Mouse (Mus musculus) neural tube, embryonic 11.5 days (tissue): ENCODE results near the gene Folr1. TPM values are rescaled to one million over a fixed set of nuclear protein-coding genes. Genes with fewer than 3 reads are reported as not detected.

Experiments
- ATAC-seq: fragments of 200-750 bp; cut with Nextera tagmentation; 2 replicates; pipeline ENCODE4 v1.8.0; 2017; ENCODE audit warnings: moderate number of reproducible peaks, mild to moderate bottlenecking, moderate TSS enrichment, moderate library complexity; ENCODE audit not compliant: insufficient read depth, low FRiP score, low TSS enrichment
- DNase-seq: peaks from one replicate; pipeline ENCODE4 v3.0.0-alpha.2; 2015; ENCODE audit warnings: low spot score
- H3K27ac ChIP-seq: fragments of 300-500 bp; sonication (generic); 2 replicates; pipeline ENCODE4 v1.5.1; 2014; ENCODE audit warnings: low read depth, mild to moderate bottlenecking, low read length
- H3K27me3 ChIP-seq: fragments of 300-500 bp; sonication (generic); 2 replicates; pipeline ENCODE4 v1.6.1; 2014; ENCODE audit warnings: mild to moderate bottlenecking, low read length, mixed read lengths; ENCODE audit not compliant: control insufficient read depth, insufficient read depth
- H3K36me3 ChIP-seq: fragments of 300-500 bp; sonication (generic); 2 replicates; pipeline ENCODE4 v1.6.1; 2014; ENCODE audit warnings: mild to moderate bottlenecking, low read length, moderate library complexity, mixed read lengths; ENCODE audit not compliant: control insufficient read depth, insufficient read depth
- H3K4me1 ChIP-seq: fragments of 300-500 bp; sonication (generic); 2 replicates; pipeline ENCODE4 v1.6.1; 2014; ENCODE audit warnings: low read length, mixed read lengths; ENCODE audit not compliant: control insufficient read depth, insufficient read depth
- H3K4me2 ChIP-seq: fragments of 300-500 bp; sonication (generic); 2 replicates; pipeline ENCODE4 v1.6.1; 2014; ENCODE audit warnings: low read depth, mild to moderate bottlenecking, moderate library complexity
- H3K4me3 ChIP-seq: fragments of 300-500 bp; sonication (generic); 2 replicates; pipeline ENCODE4 v1.5.1; 2014; ENCODE audit warnings: low read depth, low read length
- H3K9ac ChIP-seq: fragments of 300-500 bp; sonication (generic); 2 replicates; pipeline ENCODE4 v1.6.1; 2014; ENCODE audit warnings: mild to moderate bottlenecking, low read length
- H3K9me3 ChIP-seq: fragments of 300-500 bp; sonication (generic); 2 replicates; pipeline ENCODE4 v1.6.1; 2016; ENCODE audit warnings: low read length; ENCODE audit not compliant: control insufficient read depth
- WGBS: fragments of 180-500 bp; shearing (Covaris S2); extraction: QIAGEN DNeasy Blood & Tissue Kit; methylation state at CpG from one replicate; pipeline ENCODE4 v1.1.7; 2014; 5-methylcytosine and 5-hydroxymethylcytosine counted together
- polyA plus RNA-seq: library from polyadenylated mRNA; unstranded; fragments of >200 nt; fragmentation: Nextera tagmentation; extraction: Ambion mirVana; gene quantifications from 2 replicates; pipeline ENCODE4 v1.2.1, GENCODE M21; 2014

Folr1 gene
- polyA plus RNA-seq, 1 experiment from 2014 or later: 0.49 TPM

DNA sequence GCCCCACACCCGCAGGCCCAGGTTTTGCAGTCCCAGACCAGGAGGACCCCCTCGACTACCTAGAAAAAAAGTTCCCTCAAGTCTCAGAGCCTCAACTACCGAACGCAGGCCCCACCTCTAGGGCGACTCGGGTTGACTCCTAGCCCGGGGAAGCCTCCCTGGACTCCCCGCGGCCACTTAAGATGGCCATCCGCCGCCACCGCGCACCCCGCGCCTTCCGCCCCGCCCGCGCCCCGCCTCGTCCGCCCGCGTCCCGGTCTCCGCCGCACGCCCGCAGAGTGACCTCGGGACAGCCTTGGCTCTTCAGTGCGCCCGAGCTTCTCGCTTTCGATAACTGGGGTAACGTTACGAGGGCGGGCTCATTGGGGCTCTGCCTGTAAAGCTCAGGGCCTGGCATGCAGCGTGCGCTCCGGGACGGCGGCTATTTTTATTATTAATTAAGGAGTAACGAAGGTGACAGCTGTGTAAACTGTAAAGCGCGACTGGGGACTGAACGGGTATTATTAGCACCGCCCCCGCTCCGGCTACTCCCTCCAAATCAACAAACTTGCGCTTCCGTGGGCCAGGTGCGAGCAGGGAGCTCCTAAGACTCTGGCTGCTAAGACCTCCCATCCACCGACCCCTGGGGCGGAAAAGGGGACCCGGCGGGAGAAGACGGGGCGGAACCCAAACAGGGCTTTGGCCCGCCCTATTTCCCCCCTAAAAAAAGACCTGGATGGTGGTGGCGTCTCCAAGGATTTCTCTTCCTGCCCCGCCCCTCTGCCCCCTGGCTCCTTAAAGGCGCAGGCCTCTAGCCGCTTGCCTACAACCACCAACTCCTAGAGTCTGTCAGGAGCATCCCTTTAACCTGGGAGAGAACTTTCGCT lies 32.7 kb downstream of the Folr1 start, which contains the start of gene Inppl1:
Gene Inppl1, minus strand, starts transcription at position 624 of the 866 bp plus-strand sequence.
- peak within 1 kb of the TSS; percentile 87 for H3K4me3 ChIP-seq
- under 1% methylated on average over 64 of the region's 64 CpGs for WGBS
- peak; percentile 86 for DNase-seq
- H3K27me3 ChIP-seq: no peaks in the 10 kb centered on the region
- peak within 1 kb of the TSS; percentile 95 for H3K9ac ChIP-seq
- peak; percentile 72 for ATAC-seq
- peak within 1 kb of the TSS; percentile 93 for H3K4me2 ChIP-seq
- H3K9me3 ChIP-seq: no peaks in the 10 kb centered on the region
- H3K36me3 ChIP-seq: no peaks in the 10 kb centered on the region
- peaks cover 10% of the 10 kb centered on the region; the same call in 1 of the 2 replicates for H3K4me1 ChIP-seq
- H3K27ac ChIP-seq: peak within 1 kb of the TSS; percentile 86

DNA sequence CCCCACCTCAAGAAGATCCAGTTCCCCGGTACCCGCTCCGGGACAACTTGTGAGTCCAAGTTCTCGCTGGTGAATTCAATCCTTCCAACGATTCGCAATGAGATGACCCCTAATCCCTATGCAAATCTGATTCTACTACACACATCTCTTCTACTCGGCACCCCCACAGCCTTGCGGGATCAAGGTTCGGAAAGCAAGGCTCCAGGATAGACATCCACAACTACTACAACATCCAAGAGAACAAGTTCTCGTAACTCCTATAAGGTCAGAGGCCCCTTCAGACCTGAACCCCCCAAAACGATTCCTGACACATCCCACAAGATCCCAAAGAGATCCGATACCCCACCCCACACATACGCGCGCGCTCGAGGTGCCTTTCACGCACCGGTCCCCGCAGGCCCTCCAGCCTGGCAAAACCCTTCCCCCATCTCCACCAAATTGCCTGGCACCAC lies 33.4 kb downstream of the Folr1 start:
- Histone ChIP-seq H3K9ac (peak overlapping the region; percentile 95), H3K36me3 (peaks cover 6% of the 10 kb centered on the region), H3K9me3 (no peaks in the 10 kb centered on the region), H3K4me3 (peak overlapping the region; percentile 87), H3K4me1 (peaks cover 10% of the 10 kb centered on the region; the same call in 1 of the 2 replicates), H3K27me3 (no peaks in the 10 kb centered on the region), H3K27ac (peak overlapping the region; percentile 86), H3K4me2 (peak overlapping the region; percentile 93)
- no peak for ATAC-seq
- under 1% methylated on average over 20 of the region's 20 CpGs for WGBS
- DNase-seq: no peak

DNA sequence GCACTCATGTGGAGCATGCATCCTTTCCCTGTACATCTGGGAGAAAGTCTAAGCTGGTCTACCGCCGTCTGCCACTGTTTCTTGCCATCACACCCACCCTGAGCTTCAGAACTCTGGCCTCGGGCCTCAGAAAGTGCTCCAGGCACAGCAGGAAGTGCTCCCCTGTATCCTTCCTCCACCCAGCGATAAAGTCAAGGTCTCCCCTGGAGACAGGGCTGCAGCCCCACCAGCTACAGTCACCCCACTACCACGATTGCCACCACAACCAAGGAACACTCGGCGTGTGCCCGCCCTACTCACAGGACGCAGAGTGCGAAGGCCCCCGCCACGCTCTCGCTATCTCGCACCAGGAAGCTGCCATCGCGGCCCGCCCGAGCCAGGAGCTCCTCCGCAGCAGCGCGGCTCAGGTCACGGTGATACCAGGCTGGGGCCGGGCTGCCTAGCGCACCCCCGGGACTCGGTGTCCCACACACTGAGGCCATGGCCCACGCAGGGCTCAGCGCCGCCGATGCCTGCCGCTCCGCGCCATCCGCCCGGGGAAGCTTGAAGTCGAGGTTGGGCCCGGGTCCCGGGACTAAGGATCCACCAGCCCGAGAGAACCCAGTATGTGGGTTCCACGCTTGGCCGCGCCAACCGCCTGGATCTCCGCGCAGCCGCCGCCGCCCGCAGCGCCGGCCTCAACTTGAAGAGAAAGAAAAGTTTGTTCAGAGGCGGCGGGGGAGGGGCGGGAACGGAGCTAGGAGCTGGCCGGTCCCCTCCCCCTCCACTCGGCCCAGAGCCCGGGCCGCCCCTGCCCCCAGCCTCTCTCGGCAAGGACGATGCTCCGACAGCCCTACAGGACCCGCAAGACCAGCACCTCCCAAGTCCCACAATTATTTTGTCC lies 34.1 kb downstream of the Folr1 start:
- under 1% methylated on average over 55 of the region's 63 CpGs for WGBS
- peaks cover 10% of the 10 kb centered on the region; the same call in 1 of the 2 replicates for H3K4me1 ChIP-seq
- ATAC-seq: peak; percentile 58

DNA sequence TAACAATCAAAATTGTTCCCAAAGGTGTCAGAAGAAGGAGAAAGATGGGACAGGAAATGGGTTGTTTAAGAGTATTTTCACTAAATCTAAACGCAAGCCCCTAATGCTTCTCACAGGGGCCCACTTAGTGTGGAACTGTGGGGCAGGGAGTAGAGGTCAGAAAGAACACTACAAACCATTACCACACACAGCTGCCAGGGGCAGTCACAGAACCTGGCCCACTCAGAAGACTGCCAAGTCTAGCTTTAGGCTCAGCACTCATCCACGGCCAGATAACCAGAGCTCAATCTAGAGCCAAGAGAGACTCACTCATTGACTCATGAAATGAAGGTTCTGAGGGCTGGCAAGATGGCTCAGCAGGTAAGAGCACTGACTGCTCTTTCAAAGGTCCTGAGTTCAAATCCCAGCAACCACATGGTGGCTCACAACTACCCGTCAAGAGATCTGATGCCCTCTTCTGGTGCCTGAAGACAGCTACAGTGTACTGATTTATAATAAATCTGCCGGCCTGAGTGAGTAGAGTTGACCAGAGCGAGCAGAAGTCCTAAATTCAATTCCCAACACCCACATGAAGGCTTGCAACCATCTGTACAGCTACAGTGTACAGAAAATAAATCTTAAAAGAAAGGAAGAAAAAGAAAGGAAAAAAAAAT lies 35.0 kb downstream of the Folr1 start:
- WGBS: 47% methylated on average over 5 of the region's 5 CpGs
- no peak for ATAC-seq
- Histone ChIP-seq H3K27ac (no peak overlapping the region), H3K4me3 (peak overlapping the region; percentile 87), H3K4me1 (peaks cover 10% of the 10 kb centered on the region; the same call in 1 of the 2 replicates), H3K27me3 (no peaks in the 10 kb centered on the region), H3K36me3 (peaks cover 22% of the 10 kb centered on the region), H3K9me3 (no peaks in the 10 kb centered on the region), H3K4me2 (peak overlapping the region; percentile 93), H3K9ac (peak overlapping the region; percentile 95)
- no peak for DNase-seq

More for the DNA sequence above, 34.1 kb downstream of the Folr1 start:
- peaks cover 13% of the 10 kb centered on the region for H3K36me3 ChIP-seq
- H3K4me2 ChIP-seq: peak overlapping the region; percentile 93
- DNase-seq: peak; percentile 84
- peak overlapping the region; percentile 87 for H3K4me3 ChIP-seq
- H3K27me3 ChIP-seq: no peaks in the 10 kb centered on the region
- H3K9ac ChIP-seq: peak overlapping the region; percentile 95
- H3K27ac ChIP-seq: peak overlapping the region; percentile 86
- H3K9me3 ChIP-seq: no peaks in the 10 kb centered on the region

DNA sequence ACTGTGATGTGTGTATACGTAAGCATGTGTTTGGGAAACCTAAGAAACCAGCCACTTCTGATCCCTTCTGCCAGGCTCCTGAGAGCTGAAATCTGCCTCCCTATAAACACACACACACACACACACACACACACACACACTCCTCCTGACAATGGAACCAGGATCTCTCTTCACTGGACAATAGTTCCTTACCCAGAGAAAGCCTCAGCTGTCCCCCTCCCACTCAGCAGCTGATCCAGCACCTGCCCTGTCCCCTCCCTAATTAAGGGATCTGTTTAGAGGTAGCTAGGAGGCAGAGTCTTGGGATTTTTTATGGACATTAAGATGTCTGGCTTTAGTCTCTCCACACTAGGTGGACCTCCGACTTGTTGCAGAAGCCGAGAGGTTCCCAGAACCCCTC lies 35.7 kb downstream of the Folr1 start:
- no peak overlapping the region for H3K27ac ChIP-seq
- H3K4me3 ChIP-seq: no peak overlapping the region
- H3K9me3 ChIP-seq: no peaks in the 10 kb centered on the region
- no peak overlapping the region for H3K9ac ChIP-seq
- WGBS: 76% methylated on average over 3 of the region's 3 CpGs
- peak overlapping the region; percentile 1; the same call in 1 of the 2 replicates for H3K4me2 ChIP-seq
- ATAC-seq (no peak), DNase-seq (no peak)
- H3K4me1 ChIP-seq: peaks cover 10% of the 10 kb centered on the region; the same call in 1 of the 2 replicates
- no peaks in the 10 kb centered on the region for H3K27me3 ChIP-seq
- peaks cover 22% of the 10 kb centered on the region for H3K36me3 ChIP-seq

DNA sequence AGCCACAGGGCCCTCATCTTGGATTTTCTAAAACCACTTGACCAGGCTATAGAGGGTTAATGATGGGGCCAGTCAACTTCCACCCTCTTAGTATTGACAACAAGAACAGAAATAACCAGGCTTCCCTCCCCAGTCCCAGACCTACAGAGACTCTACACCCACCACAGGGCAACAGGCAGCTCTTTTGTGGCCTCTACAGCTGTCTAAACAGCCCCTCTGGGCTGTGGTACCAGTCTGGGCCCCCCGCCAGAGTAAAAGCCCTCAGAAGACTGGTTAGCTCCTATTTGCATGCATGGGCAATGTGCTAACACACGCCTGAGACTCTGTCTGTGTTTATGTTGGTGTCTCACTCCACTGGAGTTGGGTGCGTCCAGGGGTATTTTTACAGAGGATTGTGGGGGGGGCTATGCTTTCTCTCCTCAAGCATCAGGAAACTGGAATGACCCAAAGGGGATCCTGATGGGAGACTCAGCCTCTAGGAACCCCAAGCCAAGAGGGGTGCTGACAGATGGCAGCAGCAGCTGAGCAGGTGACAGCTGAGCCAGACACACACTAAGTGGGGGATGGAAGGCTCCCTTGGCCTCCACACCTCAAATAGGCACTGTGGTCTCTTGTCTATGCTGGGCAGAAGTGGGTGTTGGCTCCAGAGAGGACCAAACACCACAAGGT lies 36.5 kb downstream of the Folr1 start:
- DNase-seq (no peak), ATAC-seq (no peak)
- Histone ChIP-seq H3K9ac (no peak overlapping the region), H3K27ac (no peak overlapping the region), H3K4me2 (peak overlapping the region; percentile 1; the same call in 1 of the 2 replicates), H3K27me3 (no peaks in the 10 kb centered on the region), H3K9me3 (no peaks in the 10 kb centered on the region), H3K36me3 (peaks cover 25% of the 10 kb centered on the region), H3K4me1 (peaks cover 10% of the 10 kb centered on the region; the same call in 1 of the 2 replicates), H3K4me3 (no peak overlapping the region)
- WGBS: 61% methylated on average over 3 of the region's 3 CpGs

DNA sequence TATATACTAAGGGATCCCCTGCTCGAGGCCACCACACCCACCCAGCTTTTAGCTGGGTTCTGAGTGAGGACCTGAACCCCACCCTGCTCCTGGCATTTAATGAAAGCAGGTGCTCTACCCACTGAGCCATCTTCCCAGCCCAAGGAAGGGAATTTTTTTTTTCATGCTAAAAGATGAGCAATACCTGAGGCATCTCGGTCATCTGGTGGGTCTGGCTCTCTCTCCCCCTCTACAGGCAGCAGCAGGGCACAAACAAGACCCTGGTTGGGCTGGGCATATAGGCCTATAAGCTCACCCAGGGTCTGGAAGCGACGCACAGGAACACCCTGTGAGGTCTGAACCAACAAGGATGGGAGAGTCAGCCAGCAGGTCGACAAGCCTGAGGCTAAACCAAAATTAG lies 37.2 kb downstream of the Folr1 start:
- Histone ChIP-seq H3K36me3 (peaks cover 28% of the 10 kb centered on the region), H3K4me1 (peaks cover 10% of the 10 kb centered on the region; the same call in 1 of the 2 replicates), H3K27ac (no peak overlapping the region), H3K9me3 (no peaks in the 10 kb centered on the region), H3K27me3 (no peaks in the 10 kb centered on the region), H3K9ac (no peak overlapping the region), H3K4me2 (no peak overlapping the region), H3K4me3 (no peak overlapping the region)
- ATAC-seq: no peak
- DNase-seq: no peak
- WGBS: 78% methylated on average over 5 of the region's 5 CpGs
